Mouse (Mus musculus) layer of hippocampus, adult 11-12 months (tissue): ENCODE data around the gene 1600015I10Rik.
"Not testable (repeated sequence)": the region's sequence is repeated elsewhere in the genome, so short reads cannot be mapped to it uniquely, and the experiment has no call there.

Experiments
- DNase-seq: peaks from one replicate; pipeline ENCODE4 v3.0.0; 2022; ENCODE audit warnings: low spot score

1600015I10Rik gene

DNA sequence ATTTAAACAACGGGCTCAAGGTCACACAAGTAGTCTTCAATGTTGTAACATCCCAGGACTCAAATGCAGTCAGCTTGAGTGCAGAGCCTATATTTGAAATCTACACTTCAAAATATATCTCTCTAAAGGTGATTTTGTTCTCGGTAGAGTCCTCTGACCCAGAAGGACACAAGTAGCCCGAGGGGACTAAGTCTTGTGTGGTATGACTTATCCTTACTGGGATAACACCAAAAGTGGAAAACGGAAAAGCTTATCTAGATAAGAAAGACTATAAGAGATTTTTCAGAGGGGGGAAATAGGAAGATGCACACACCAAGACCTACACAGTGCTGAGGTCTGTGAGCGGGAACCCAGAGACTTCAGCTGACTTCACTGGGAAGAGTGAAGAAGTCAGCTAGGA is at the start of gene 1600015I10Rik:
1600015I10Rik (plus strand) TSS at position 301 of the 400 bp plus-strand sequence.
- DNase-seq = no peak

DNA sequence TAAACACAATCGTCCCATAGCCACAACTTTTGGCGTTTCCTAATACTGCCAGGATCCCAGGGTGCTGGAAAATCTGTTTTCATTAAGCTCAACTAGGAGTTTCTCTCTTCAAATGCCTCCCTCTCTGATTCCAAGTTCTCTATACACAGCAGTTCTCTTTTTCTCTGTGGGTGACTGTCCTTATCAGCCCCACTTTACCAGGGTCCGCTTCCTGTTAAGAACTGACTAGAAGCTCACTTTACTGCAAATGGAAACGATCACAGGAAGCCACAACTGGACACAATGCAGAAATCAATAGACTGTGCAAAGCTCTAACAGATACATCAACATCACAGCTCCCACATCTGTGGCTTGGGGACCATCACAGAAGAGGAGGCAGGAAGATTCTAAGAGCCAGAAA is 35.5 kb upstream of the 1600015I10Rik start:
- no peak for DNase-seq

DNA sequence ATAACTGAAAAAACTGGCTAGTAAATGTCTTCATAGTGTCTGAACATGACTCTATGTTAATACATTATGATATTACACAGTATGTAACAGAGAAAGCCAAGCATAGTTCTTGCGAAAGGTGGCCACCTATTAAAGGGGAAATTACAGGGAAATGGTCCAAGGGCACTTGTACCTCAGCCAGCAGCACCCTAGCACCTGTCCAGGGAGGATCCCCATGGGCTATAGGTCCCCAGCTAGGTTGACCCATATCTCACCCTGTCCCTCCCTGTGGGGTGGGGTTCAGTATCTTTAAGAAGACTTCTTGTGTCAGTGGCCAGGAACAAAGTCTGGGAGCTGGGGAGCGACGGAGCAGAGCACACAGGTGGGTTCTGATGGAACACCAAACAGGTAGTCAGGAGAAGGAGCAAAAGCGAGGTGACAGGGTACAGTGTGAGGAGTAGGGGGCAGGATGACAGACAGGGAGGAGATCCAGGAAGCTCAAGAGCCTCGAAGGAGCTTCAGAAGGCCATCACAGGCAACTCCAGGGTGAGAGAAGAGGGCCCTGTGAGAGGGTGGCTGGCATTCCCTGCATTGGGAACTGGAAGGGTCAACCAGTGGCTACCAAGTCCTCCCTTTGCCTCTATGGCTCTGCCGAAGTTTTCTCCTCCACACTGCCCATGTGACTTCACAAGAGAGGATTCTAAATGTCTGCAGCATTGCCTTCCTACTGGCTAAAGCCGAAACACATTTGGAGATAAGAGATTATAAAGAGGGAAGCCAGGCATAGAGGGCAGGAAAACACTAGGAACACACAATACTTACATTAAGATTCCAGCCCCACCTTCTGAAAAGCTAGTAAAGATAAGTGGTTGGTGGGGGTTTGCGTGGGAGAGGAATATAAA is 34.5 kb upstream of the 1600015I10Rik start:
- DNase-seq = no peak

DNA sequence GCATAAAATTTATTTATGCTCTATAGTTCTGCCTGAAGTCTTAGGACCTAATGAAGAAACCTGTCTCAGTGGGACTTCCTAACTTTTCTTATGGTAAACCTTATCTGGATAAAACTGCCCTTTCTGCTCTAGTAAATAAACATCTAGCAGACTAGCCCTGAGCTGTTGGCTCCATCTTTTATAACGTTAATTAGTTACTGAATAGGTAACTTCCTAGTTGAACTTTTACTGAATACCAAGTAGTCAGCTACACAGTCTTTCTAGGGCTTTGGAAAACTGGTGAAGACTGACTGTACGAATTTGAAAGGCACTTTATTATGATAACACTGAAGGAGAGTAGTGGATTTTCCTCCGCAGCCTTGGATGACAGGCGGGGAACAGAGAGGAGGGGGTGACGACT is 33.8 kb upstream of the 1600015I10Rik start:
- DNase-seq = no peak

DNA sequence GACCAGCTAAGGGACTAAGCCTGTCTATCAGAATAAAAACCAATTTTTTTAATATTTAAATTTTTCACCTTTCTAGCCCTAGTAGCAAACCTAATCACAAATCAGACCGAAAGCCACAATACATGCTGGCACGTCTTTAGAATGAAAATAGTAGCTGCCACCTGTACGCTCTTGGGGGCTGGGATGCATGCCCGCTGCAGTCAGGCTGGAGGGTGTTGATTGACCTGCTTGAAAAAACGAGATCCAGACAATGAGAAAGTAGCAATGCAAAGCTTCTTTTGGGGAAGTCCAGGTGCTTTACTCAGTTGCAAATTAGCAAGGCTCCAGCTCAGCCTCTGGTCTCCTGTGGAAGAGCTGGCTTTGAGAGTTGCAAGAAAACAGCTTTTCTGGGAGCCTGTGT is 32.7 kb upstream of the 1600015I10Rik start:
- DNase-seq = no peak

DNA sequence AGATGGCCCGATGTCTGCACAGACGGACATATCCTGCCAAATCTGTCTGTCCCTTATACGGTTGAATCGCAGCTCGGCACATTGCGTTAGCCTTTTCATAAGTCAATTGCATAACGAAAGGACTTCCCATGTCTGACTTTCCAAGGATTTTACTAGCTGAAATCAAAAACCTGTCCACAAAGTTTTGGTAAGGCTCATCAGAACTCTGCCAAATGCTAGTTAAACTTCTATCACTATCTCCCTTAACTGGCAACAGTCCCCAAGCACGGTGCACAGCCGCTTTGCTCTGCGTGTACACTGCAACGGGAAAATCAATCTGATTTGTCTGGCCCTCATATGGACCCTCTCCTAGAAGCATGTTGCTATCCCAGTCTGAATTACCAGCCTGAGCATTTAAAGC is 28.4 kb upstream of the 1600015I10Rik start:
- DNase-seq = not testable (repeated sequence)

DNA sequence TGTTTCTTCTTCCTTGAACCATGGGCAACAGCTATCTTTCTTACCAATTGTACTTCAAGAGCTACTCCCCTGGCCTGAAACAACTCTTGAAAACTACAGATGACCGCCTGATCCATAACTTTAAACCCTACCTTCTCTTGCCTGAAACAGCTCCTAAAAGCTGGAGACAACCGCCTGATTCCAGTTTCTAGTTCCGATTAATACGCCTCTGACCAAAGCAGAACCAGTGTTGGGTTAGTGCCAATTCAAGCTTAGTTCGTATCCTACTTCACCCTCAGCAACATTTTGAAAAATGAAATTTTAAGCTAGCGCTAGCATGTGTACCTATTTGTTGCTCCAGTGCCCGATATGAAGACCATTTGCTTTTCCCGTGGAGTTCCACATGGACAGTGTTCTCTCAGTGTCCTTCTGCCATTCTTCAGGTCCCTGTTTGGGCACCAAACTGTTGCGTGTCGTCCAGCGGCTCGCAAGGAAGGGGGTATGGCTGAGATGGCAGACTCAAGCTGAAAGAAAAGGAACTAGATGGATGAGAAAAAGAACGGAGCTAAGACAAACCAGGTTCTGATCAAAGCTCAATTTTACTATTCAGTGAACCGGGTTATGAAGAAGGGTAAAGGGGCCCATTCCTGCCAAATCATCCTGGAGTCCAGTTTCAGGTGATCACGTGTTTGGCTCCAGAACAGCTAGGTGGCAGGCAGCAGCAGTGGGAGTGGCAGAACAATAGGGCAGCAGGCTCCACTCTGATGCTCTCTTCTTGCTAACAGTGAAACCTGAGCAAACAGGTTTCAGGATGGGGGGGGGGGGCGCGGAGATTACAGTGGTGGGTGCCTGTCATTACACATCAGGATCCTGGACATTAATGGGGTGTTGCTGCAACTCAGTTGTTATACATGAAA is 26.9 kb upstream of the 1600015I10Rik start:
- no peak for DNase-seq

DNA sequence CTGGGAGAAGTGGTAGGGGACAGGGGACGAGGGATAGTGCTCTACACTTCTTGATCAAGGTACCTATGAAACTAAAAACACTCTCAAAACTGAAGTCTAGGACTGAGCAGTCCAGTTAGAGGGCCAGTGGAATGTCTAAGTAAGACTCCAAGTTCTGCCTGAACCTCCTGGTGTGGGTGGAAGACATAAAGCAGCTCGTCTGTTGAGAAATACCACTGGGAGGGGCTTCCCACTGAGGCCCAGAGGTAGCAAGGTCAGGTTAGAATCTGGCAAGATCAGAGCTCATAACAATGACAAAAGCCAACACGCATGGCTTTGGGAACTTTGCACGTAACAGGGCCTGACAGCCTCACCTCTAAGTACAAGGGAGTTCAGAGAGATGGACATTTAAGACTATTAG is 26.3 kb upstream of the 1600015I10Rik start:
- no peak for DNase-seq

DNA sequence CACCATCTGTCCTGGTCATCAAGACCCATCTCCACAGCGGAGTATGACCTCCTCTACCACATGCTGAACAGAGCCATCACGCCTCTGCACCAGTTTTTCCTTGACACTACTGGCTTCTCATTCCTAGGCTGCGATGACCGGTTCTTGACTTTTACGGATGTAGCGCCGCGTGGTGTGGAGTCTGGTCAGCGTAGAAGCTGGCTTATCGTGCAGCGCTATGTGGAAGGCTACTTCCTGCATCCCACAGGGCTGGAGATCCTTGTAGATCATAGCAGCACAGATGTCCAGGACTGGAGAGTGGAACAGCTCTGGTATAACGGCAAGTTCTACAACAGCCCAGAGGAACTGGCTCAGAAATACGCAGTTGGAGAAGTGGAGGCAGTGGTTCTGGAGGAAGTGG is 24.1 kb upstream of the 1600015I10Rik start:
- no peak for DNase-seq

DNA sequence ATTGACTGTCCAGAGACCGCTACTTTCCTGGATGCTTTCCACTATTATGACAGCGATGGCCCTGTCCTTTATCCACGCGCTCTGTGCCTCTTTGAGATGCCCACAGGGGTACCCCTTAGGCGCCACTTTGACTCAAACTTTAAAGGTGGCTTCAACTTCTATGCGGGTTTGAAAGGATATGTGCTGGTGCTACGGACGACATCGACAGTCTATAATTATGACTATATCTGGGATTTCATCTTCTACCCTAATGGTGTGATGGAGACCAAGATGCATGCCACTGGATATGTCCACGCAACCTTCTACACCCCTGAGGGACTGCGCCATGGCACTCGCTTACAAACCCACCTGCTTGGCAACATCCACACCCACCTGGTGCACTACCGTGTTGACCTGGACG is 23.3 kb upstream of the 1600015I10Rik start:
- no peak for DNase-seq

DNA sequence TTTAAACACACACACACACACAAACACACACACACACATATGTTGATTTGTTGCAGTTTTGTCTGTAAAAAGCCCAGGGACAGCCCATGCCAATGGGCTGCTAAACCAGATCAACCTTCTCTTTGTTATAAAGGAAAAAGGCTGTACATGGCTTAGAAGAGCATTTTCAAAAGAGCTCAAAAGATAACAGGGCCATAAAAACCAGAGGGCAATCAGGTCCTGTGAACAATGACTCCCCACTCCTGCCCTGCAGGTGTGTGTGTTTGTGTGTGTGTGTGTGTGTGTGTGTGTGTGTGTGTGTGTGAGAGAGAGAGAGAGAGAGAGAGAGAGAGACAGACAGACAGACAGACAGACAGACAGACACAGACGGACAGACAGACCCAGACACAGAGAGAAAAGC is 20.5 kb upstream of the 1600015I10Rik start:
- no peak for DNase-seq

DNA sequence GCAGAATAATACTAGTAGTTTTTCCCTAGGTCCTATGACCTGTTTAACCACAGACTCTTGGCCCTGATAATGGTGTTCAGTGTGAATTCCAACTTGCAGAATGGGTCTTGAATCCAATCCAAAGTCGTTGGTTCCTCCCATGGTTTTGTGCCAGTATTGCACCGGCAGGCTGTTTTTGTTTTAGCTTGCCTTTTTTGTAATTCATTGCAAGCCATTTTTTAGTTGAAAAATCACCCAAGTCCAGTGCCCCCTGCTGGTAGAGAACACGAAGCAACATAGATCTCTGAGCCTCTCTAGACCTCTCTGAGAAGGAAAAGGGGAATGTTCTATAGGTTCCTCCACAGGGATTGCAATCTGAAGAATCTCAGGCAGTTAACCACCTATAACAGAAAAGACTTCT is 17.7 kb upstream of the 1600015I10Rik start:
- DNase-seq = no peak

DNA sequence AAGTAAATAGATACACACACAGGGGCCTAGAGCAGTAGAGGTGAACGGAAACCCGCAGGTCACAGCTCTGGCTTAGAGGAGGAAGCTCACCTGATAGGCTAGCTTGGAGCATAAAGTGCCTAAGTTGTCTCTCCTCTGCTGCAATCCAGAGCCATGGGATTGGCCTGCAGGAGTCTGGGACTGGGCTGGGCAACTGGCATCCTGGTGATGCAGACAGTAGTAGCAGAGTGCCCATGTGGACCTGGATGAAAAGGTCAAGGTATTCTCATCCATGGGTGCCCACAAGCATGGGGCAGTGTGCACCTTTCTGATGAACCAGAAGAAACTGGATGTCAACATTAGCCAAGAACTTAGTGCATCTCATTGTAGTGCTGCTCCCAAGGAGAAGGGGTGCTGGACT is 16.1 kb upstream of the 1600015I10Rik start:
- DNase-seq = no peak

DNA sequence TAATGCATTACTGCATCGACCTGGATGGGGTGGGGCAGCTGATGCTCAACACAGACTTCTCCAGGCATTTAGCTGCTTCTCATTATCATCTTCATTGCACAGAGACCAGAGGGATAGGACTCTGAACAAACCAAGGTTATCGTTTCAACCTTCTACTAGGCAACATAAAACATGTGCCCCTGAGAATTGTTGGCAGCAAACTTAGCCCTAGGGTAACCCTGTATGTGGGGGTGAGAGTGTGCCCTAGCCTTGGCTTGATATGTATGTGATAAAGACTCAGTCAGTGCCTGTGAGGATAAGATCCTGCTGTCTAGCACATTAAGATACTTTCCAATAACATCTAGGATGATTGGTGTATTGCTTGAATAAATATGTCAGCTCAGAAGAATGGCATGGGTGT is 19.9 kb downstream of the 1600015I10Rik start:
- no peak for DNase-seq

DNA sequence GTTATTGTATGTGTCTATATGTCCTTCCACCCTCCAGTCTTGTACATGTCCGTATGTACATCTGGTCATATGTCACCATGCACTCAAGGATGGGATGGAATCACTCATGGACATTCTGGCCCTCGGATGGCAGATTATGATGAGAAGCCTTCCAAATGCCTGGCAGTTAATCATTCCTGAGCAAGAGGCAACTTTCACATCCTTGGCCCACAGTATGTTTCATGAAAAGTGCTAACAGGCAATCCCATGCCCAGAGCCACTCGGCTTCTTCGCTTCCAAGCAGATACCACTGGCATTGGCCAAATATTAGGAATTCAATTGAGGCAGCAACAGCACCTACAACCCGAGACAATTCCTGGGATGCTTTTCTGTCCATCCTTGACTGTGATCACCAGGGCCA is 21.0 kb downstream of the 1600015I10Rik start:
- DNase-seq = no peak

DNA sequence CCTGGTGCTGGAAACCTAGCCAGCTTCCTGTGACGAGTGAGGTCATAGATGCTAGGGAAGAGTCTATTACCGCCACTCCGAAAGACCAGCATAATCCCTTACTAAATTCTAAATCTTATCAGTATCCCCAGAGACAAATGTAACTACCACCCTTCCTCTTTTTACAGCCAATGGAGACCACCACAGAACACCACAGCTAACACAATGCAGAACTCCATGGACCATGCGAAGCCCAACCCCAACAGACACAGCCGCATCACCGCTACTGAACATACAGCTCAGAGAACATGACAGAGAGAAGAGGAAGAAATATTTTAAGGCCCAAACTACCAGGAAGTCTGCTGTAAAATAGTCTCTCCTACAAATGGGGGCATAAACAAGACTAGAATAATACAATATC is 21.9 kb downstream of the 1600015I10Rik start:
- DNase-seq = no peak

DNA sequence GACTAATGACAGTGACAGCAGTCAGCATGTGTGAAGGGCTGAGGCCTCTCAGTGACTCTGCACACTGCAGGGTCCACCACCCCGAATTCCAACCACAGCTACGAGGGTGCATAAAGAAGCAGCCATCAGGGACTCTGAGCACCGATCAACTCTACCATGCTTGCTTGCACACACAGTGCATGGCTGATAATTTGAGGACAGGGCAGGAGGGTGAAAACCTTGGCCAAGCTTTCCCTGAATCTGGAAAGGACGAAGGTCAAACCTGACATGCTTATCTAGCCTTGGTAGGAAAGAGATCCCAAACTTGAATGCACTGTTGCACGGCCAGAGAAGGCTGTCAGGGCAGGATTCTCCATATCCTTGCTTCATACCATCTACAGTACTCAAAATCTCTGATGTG is 23.5 kb downstream of the 1600015I10Rik start:
- DNase-seq = no peak

DNA sequence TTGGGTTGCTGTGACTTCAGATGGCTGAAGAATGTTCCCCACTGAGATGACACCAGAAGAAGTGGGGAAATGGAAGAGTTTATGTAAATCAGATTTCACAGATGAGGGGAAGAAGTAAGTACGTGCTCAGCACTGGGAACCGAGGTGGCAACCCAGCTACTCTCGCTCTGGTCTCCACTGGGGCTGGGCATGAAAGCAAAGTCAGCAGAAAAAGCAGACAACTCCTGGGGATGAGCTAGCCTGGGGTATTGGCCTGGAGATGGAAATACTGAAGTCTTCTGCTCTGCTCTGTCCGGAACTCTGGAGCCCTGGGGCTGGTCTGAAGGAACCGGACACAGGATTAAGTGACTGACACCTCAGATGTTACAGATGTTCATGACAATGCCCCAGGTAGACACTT is 24.5 kb downstream of the 1600015I10Rik start:
- DNase-seq = no peak

DNA sequence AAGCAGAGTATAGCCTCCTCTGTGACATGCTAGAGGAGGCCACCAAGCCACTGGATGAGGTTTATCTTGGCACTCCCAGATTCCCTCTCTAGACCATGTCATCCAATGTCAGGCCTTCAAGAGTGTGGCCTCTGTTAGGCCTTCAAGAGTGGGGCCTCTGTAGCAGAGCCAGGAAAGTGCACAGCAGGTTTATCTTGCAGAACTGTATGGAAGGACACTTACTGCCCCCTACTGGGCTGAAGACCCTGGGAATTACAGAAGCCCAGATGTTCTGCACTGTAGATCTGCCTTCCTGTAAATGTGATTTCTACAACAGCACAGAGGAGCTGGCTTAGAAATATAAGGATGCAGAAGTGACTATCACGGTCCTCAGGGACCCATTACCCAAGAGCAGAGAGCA is 25.3 kb downstream of the 1600015I10Rik start:
- peak; percentile 48 for DNase-seq

DNA sequence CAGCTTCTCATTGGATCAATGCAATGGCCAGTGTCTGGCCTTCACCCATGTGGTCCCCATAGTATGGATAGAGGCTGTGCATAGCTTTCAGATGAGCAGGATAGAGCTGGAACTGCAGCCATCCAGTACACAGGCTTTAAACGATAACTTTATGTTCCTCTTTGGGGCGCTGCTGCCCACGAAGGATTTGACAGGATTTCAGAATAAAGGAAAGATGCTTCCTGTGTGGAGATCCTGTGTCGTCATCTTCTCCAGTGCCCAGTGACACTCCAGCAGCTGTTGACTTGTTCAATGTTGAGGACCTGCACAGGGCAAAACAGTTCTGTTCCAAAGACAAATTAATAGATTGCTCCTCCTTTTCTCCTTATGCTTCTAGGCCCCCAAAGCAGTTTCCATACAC is 27.1 kb downstream of the 1600015I10Rik start:
- DNase-seq = no peak

DNA sequence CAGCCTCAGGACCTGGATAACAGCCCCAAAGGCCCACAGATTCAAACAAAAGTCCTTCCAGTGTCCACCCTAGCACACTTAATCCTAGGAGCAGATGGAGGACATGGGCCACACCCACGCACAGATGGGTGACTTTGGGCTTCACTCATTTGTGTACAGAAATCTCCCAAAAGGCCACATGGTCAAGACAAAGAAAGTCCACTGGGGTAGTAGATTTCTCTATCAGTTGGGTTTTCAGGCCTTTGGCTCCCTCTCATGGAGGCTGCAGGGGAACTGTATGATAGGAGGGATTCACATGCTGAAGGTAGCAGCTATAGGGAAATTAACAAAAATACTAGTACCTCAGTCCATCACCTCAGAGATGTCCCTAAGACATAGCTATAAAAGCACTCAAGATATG is 28.4 kb downstream of the 1600015I10Rik start:
- DNase-seq = peak; percentile 6

DNA sequence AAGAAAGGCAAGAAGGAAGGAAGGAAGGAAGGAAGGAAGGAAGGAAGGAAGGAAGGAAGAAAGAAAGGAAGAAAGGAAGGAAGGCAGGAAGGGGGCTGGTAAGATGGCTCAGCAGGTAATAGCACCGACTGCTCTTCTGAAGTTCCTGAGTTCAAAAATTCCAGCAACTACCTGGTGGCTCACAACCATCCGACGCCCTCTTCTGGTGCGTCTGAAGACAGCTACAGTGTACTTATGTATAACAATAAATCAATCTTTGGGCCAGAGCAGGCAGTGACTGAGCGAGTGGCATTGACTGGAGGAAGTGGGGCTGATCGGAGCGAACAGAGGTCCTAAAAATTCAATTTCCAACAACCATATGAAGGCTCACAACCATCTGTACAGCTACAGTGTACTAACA is 29.5 kb downstream of the 1600015I10Rik start:
- not testable (repeated sequence) for DNase-seq

DNA sequence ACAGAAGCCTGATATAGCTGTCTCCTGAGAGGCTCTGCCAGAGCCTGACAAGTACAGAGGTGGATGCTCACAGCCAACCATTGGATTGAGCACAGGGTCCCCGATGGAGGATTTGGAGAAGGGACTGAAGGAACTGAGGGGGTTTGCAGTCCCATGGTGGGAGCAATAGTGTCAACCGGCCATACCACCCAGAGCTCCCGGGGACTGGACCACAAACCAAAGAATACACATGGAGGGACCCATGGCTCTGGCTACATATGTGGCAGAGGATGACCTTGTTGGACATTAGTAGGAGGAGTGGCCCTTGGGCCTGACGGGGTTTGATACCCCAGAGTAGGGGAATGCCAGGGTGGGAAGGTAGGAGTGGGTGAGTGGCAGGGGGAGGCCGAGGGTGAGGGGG is 37.0 kb downstream of the 1600015I10Rik start:
- DNase-seq = not testable (repeated sequence)
